Mouse (Mus musculus) G1E (cell line): ENCODE results near the gene Dcst2. TPM values are rescaled to one million over a fixed set of nuclear protein-coding genes. Genes with fewer than 3 reads are reported as not detected.

Source experiments
- ATAC-seq: 2 replicates; pipeline ENCODE4 v1.8.0; 2016; ENCODE audit warnings: mild to moderate bottlenecking; ENCODE audit not compliant: insufficient number of reproducible peaks, poor library complexity, low FRiP score, severe bottlenecking; ENCODE audit errors: extremely low read depth
- DNase-seq: peaks from one replicate; pipeline ENCODE4 v3.0.0; 2012; ENCODE audit warnings: low spot score
- H3K27me3 ChIP-seq: 2 replicates; pipeline ENCODE4 v1.6.1; 2012; ENCODE audit warnings: mild to moderate bottlenecking, low read length, inconsistent platforms; ENCODE audit not compliant: insufficient read depth
- H3K36me3 ChIP-seq: replicated peaks from 2 replicates; pipeline ENCODE3; 2012; ENCODE audit warnings: mild to moderate bottlenecking, inconsistent platforms
- H3K4me1 ChIP-seq: 2 replicates; pipeline ENCODE4 v1.6.1; 2012; ENCODE audit warnings: low read depth, low read length, inconsistent platforms, mixed read lengths; ENCODE audit not compliant: insufficient read depth
- H3K4me3 ChIP-seq: 2 replicates; pipeline ENCODE4 v1.5.1; 2012; ENCODE audit warnings: low read depth, mild to moderate bottlenecking, inconsistent platforms, low read length, moderate library complexity, mixed read lengths
- H3K9me3 ChIP-seq: replicated peaks from 2 replicates; pipeline ENCODE4 v1.6.1; 2012; ENCODE audit warnings: inconsistent platforms
- CTCF ChIP-seq: IDR thresholded peaks from 2 replicates; pipeline ENCODE4 v1.5.1; 2012; ENCODE audit warnings: low read depth, low read length, inconsistent platforms, mixed read lengths
- GATA1 ChIP-seq: IDR thresholded peaks from 2 replicates; pipeline ENCODE4 v1.6.1; 2012; ENCODE audit warnings: borderline replicate concordance, low read length, inconsistent platforms, mixed read lengths
- GATA2 ChIP-seq: IDR thresholded peaks from 2 replicates; pipeline ENCODE4 v1.6.1; 2012; ENCODE audit warnings: low read depth, low read length, inconsistent platforms, borderline replicate concordance
- POLR2AphosphoS5 ChIP-seq: IDR thresholded peaks from 2 replicates; pipeline ENCODE4 v1.6.1; 2012; ENCODE audit warnings: low read depth, low read length, inconsistent platforms; ENCODE audit not compliant: insufficient replicate concordance
- TAL1 ChIP-seq: conservative IDR thresholded peaks from 2 replicates; pipeline ENCODE4 v1.6.1; 2012; ENCODE audit warnings: low read depth, low read length, inconsistent platforms, mixed read lengths
- polyA plus RNA-seq: library from polyadenylated mRNA; stranded (reverse); fragments of >175 nt; gene quantifications from 2 replicates; pipeline ENCODE4 v1.2.3, GENCODE M21; 2012
- total RNA-seq, 2 experiments: library from RNA; stranded (forward) in 1 of 2; stranded (reverse) in 1 of 2; fragments of 200-1000 nt in 1 of 2; fragments of >200 nt in 1 of 2; fragmentation: Nextera tagmentation in 1 of 2; gene quantifications; 2 replicates each; pipeline ENCODE4 v1.2.3; 2014 to 2017

Gene Dcst2
- total and polyA plus RNA-seq, 3 experiments: not detected

GRCm38 (mm10) chr3:89337721-89338578 is 23.8 kb upstream of the Dcst2 start, which contains the start of gene Efna4:
Efna4 (minus strand) TSS chr3:89338028.
- ATAC-seq: no peak
- Histone ChIP-seq H3K4me1 (peaks cover 15% of the 10 kb centered on the region), H3K4me3 (peak within 1 kb of the TSS; percentile 56; the same call in 1 of the 2 replicates), H3K9me3 (no peaks in the 10 kb centered on the region), H3K27me3 (peaks cover 77% of the 10 kb centered on the region), H3K36me3 (no peaks in the 10 kb centered on the region)
- DNase-seq: no peak
- TF ChIP-seq TAL1 (no peak), CTCF (no peak)

- DNase-seq (peak; percentile 47), ATAC-seq (no peak)
- no peaks in the 10 kb centered on the region for H3K36me3 ChIP-seq
- H3K9me3 ChIP-seq: no peaks in the 10 kb centered on the region
- H3K4me3 ChIP-seq: no peak overlapping the region
- peaks cover 15% of the 10 kb centered on the region for H3K4me1 ChIP-seq
- peaks cover 84% of the 10 kb centered on the region for H3K27me3 ChIP-seq
- TF ChIP-seq GATA2 (no peak), TAL1 (no peak), CTCF (peak; percentile 95), POLR2AphosphoS5 (no peak), GATA1 (no peak)
These were observed 22.4 kb upstream of the Dcst2 start for GRCm38 (mm10) chr3:89339416-89339815.

GRCm38 (mm10) chr3:89340465-89340864 is 21.3 kb upstream of the Dcst2 start:
- TF ChIP-seq POLR2AphosphoS5 (no peak), CTCF (peak; percentile 91), TAL1 (no peak), GATA2 (no peak), GATA1 (no peak)
- Histone ChIP-seq H3K9me3 (no peaks in the 10 kb centered on the region), H3K36me3 (no peaks in the 10 kb centered on the region), H3K27me3 (peaks cover 83% of the 10 kb centered on the region), H3K4me3 (no peak overlapping the region), H3K4me1 (peaks cover 15% of the 10 kb centered on the region)
- ATAC-seq: peak; percentile 49; the same call in 1 of the 2 replicates
- peak; percentile 73 for DNase-seq

GRCm38 (mm10) chr3:89341794-89342193 is 20.0 kb upstream of the Dcst2 start:
- no peak overlapping the region for H3K4me3 ChIP-seq
- H3K4me1 ChIP-seq: peaks cover 15% of the 10 kb centered on the region
- H3K27me3 ChIP-seq: peaks cover 79% of the 10 kb centered on the region
- no peak for TF ChIP-seq TAL1
- no peaks in the 10 kb centered on the region for H3K36me3 ChIP-seq
- no peak for DNase-seq
- H3K9me3 ChIP-seq: no peaks in the 10 kb centered on the region
- no peak for ATAC-seq

- TF ChIP-seq GATA2 (no peak), POLR2AphosphoS5 (no peak), GATA1 (no peak), TAL1 (no peak), CTCF (no peak)
- Histone ChIP-seq H3K4me1 (peaks cover 8% of the 10 kb centered on the region), H3K36me3 (no peaks in the 10 kb centered on the region), H3K27me3 (peaks cover 75% of the 10 kb centered on the region), H3K4me3 (no peak overlapping the region), H3K9me3 (no peaks in the 10 kb centered on the region)
- no peak for DNase-seq
- ATAC-seq: no peak
These were observed 18.5 kb upstream of the Dcst2 start for GRCm38 (mm10) chr3:89343279-89343678.

- H3K36me3 ChIP-seq: no peaks in the 10 kb centered on the region
- ATAC-seq (no peak), DNase-seq (no peak)
- no peaks in the 10 kb centered on the region for H3K9me3 ChIP-seq
- TF ChIP-seq CTCF (no peak), TAL1 (no peak)
- H3K4me3 ChIP-seq: no peak overlapping the region
- peaks cover 13% of the 10 kb centered on the region for H3K4me1 ChIP-seq
- H3K27me3 ChIP-seq: peaks cover 77% of the 10 kb centered on the region
These were observed 14.8 kb upstream of the Dcst2 start for GRCm38 (mm10) chr3:89346815-89347540.
